Mouse (Mus musculus): ENCODE measurements around the gene Dkkl1.

Gene Dkkl1

GRCm38 (mm10) chr7:45169495-45169894, 42.5 kb downstream of the Dkkl1 start:
- no peak for DNase-seq (ENCODE audit: extremely low spot score, low spot score)

- DNase-seq (ENCODE audit: extremely low spot score, low spot score) = no peak
These were observed 43.3 kb downstream of the Dkkl1 start for GRCm38 (mm10) chr7:45168656-45169055.

GRCm38 (mm10) chr7:45167761-45168445, 44.0 kb downstream of the Dkkl1 start:
- peak; percentile 38 for DNase-seq (ENCODE audit: extremely low spot score, low spot score)

GRCm38 (mm10) chr7:45166950-45167401, 45.0 kb downstream of the Dkkl1 start:
- no peak for DNase-seq (ENCODE audit: extremely low spot score, low spot score)

GRCm38 (mm10) chr7:45165701-45166100, 46.2 kb downstream of the Dkkl1 start:
- no peak for DNase-seq (ENCODE audit: extremely low spot score, low spot score)

GRCm38 (mm10) chr7:45164833-45165232, 47.1 kb downstream of the Dkkl1 start:
- no peak for DNase-seq (ENCODE audit: extremely low spot score, low spot score)

GRCm38 (mm10) chr7:45163735-45164490, 48.0 kb downstream of the Dkkl1 start, which contains the start of gene Slc17a7:
TSS of gene Slc17a7 (plus strand) at chr7:45163949.
- DNase-seq (ENCODE audit: extremely low spot score, low spot score) = no peak

GRCm38 (mm10) chr7:45162996-45163615, 48.8 kb downstream of the Dkkl1 start:
- DNase-seq (ENCODE audit: extremely low spot score, low spot score) = no peak

- no peak for DNase-seq (ENCODE audit: extremely low spot score, low spot score)
These were observed 49.4 kb downstream of the Dkkl1 start for GRCm38 (mm10) chr7:45162551-45162950.

- peak; percentile 92 for DNase-seq (ENCODE audit: extremely low spot score, low spot score)
These were observed 50.1 kb downstream of the Dkkl1 start for GRCm38 (mm10) chr7:45161612-45162473.

GRCm38 (mm10) chr7:45160866-45161265, 51.1 kb downstream of the Dkkl1 start:
- DNase-seq (ENCODE audit: extremely low spot score, low spot score) = no peak

- no peak for DNase-seq (ENCODE audit: extremely low spot score, low spot score)
These were observed 51.6 kb downstream of the Dkkl1 start for GRCm38 (mm10) chr7:45160316-45160800.

GRCm38 (mm10) chr7:45158991-45159390, 53.0 kb downstream of the Dkkl1 start:
- no peak for DNase-seq (ENCODE audit: extremely low spot score, low spot score)
